Mouse (Mus musculus) spleen, postnatal 10 days (tissue): ENCODE measurements around the gene Rap2a.

ENCODE experiments used
- DNase-seq, 2 experiments: peaks; one replicate each; pipeline ENCODE4 v3.0.0; 2021 to 2022; ENCODE audit warnings: low spot score in 2 of 2

Gene Rap2a

DNA sequence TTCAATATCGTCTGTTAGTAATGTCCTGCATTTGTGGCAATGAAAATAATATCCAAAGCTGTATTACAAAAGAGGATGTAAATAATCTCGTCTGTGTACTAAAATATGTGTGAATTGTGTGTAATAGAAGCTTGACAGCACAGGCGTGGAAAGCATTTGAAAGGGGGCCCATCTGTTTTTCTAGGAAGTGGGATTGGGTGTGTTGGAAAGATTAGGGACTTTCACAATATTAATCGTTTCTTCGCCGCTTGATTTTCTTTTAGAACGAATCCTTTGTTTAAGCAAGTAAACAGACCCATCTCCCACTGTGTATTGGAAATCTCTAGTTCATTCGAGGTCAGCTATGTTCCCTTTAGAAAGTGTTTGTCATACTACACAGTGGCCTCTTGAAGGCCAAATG is 64.2 kb downstream of the Rap2a start:
- DNase-seq, result no peak

DNA sequence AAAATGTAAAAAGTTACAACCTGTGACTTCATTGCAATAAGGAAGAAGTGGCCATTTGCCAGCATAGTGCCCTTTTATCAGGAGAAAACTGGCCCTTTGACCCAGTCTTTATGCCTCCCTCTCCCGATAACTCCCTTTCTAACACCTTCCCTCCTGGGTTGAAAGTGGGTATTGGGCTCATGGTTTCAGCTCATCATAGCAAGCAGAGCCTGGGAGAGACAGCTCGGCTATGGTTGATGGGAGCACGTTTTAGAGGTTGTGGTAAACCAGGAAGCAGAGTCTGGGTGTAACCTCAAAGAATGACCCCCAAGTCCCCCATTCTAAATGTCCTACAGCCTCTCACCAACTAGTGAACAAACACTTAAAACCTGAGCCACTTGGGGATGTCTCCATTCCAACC is 64.7 kb downstream of the Rap2a start:
- DNase-seq, result no peak

DNA sequence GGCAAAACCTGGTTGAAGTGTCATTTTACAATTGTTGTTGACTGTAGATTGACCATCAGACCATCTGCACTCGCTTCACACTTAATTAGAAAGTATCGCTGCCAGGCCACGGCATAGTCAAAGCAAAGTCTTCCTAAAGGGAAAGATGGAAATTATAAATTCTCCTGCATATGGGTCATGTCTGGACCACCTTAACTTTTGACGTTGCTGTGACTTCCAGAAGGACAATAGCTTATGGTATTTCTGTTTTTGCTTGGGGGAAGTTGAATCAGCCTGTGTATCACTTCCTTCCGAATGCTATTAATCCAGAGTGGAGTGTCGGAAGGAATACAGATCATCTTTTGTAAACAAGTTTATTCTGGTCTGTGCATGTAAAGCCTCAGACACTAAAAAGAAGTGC is 65.6 kb downstream of the Rap2a start:
- no peak for DNase-seq

DNA sequence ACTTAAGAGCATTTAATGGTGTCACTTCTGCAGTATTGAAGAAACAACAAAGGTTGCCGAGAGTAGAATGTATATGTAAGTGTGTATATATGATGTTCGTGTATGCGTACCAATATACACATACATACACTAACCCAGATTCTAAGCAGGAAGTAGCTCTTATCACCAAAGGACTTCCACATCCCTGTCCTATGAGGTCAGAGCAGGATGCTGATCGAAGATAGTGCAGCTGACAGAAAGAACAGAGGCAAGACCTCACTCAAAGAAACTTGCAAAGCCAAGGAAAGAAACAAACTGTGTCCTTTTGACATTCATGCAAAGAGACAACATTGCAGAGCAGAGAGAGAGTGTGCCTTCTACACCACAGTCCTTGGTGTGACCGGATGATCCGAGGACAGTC is 66.3 kb downstream of the Rap2a start:
- DNase-seq, result no peak

DNA sequence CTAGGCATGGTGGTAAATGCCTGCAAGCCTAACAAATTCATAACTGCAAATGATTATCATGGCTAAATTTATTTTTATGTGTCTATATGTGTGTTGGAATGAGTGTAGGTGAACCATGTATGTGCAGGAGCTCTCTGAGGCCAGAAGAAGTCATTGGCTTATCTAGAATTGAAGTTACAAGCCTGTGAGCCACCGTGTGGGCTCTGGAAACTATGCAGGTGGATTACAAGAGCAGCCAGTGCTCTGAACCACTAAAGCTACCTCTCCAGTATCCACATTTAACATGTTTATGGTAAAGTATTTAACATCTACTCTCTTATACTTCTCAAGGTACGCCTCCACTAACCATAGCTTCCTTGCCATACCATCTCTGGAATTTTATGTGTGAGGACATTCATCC is 66.7 kb downstream of the Rap2a start:
- DNase-seq, result no peak
